Mouse (Mus musculus) v-Abl transformed pro-B cells (cell line): Measurements from ENCODE around the gene Coro2a.

Source experiments
- in situ Hi-C, 2 experiments: fragments of 400-800 bp; cut with MboI; formaldehyde crosslinking; loops; one replicate each; pipeline ENCODE4 v1.15.1; 2025; ENCODE audit not compliant: unreplicated experiment in 2 of 2

The Coro2a gene

DNA sequence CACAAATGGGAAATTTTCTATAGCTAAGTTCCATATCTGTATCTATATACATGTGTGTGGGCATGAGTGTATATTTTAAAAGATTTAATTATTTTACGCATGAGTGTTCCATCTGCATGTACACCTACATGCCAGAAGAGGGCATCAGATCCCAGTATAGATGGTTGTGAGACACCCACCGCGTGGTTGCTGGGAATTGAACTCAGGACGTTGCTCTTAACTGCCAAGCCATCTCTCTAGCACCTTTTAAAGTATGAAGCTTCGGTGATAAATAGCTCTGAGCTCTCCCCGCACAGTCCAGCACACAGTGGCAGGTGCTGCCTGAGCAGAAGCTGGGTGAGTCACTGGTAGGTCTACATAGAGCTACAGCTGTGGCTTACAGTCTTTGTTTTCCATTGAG is 15.4 kb upstream of the Coro2a start:
- in situ Hi-C loops: loop anchor here in 1 of 2 experiments (5.0 kb wide), 1 partner anchor 420 kb away; no protein-coding TSS in a partner anchor

DNA sequence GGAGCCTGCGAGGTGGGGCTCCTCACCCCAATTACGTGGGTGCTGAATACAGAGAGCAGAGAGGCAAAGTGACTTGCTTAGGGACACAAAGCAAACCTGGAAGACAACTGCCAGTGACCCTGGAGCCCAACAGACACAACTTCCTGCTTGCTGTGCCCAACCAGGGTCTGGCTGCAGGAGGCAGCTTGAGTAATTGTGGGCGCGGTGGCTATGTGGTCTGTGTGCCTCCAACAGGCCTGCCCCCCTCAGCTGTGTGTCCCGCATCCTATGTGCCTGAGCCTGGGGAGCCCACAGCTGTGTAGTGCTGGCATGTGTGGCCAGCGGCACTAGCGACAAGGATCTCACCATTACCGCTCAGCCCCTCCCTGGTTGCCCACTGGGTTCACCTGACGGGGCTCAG is 12.6 kb upstream of the Coro2a start:
- in situ Hi-C loops: loop anchor here (5.0 kb wide), 4 partner anchors 38 to 433 kb away; partner anchors contain the start of gene Tbc1d2 (in 1 of the 2)

DNA sequence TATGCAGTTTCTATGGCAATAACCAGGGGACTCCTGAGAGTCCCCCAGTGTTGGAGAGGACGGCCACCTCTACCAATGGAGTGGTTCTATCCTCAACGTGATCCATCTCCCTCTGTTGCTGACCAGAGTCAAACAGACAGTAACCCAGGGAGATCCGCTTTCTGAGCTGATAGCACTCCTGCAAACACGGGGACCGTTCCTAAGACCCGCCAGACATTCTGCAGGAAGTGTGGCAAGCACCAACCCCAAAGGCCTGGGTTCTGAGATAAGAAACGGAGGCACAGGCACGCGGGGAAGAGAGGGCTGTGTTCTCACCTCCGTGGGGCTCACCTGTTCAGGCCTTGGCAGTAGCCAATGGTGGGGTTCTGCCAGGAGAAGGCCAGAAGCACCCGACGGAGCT is 11.6 kb upstream of the Coro2a start:
- in situ Hi-C loops: loop anchor here (5.0 kb wide), 3 partner anchors 39 to 434 kb away; partner anchors contain the start of gene Tbc1d2 (in 1 of the 2)

DNA sequence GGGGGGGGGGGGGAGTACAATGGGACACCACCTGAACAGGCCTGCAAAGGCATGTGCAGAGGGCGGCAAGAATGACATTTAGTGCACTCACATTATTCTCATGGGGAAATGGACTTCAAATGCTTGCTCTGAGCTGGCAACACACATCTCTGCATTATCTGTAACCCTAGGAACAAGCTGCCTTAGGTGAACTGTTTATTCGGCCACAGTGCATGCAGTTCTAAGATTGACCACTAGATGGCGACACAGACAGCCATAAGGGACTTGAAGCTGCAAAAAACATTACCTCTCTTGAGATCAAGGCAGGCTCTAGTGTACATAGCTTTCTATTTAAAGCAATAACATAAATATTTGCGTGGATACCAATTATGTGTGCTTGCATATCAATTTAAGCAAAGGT is 9.2 kb upstream of the Coro2a start:
- in situ Hi-C loops: loop anchor here (5.0 kb wide), 3 partner anchors 41 to 436 kb away; partner anchors contain the start of gene Tbc1d2 (in 1 of the 2)

DNA sequence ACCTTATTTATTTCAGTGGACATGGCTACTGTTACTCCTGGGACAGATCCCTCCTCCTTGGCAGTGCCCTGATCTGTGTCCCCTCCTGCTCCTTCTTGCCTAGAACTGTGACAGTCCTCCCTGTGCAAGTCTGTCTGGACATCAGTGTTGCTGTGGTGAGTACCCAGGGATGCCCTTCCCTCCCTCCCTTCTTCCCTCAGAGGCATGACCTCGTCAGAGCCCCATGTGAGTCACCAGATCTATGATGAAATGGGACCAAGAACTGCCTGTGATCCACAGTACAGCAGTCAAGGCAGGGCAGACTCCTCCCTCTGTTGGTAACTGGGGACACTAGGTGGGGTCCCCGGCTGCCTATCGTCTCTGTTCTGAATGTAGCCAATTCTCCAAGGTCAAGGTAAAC is 5.6 kb upstream of the Coro2a start:
- in situ Hi-C loops: no loop called here

DNA sequence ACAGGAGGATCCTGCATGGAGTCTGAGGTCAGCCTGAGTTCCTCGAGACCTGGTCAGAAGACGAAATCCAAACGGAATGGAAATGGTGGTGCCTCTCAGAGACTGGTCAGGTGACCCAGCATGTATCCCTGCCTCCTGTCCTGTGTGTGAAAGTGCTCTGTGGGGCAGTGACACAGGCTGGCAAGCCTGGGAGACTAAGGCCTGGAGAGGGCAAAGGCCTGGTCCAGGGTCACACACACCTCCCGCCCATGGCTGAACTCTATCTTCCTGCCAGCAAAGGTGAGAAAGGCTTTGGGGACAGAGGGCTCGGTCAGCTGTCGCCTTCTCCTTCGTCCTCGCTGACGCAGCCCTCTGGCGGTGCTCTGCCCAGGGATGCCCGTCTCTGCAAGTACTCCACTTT is 3.4 kb upstream of the Coro2a start:
- in situ Hi-C loops: no loop called here

DNA sequence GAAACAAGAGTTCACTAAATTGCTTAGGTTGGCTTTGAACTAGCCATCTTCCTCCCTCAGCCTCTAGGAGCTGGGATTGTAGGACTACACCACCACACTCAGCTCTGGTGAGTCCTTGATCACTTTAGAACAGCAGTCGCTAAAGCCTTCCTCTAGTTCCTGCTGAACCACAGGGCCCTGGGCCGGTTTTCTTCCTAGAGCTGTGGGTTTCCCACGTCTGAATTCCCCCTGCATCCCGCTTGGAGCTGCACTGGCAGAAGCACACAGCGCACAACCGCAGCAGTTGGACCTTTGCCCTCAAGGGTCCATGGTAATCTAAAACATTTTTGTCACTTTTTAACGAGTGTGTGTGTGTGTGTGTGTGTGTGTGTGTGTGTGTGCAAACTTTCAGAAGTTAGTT is 702 bp upstream of the Coro2a start:
- in situ Hi-C loops: loop anchor here in 1 of 2 experiments (5.0 kb wide), 1 partner anchor 55 kb away; no protein-coding TSS in a partner anchor

DNA sequence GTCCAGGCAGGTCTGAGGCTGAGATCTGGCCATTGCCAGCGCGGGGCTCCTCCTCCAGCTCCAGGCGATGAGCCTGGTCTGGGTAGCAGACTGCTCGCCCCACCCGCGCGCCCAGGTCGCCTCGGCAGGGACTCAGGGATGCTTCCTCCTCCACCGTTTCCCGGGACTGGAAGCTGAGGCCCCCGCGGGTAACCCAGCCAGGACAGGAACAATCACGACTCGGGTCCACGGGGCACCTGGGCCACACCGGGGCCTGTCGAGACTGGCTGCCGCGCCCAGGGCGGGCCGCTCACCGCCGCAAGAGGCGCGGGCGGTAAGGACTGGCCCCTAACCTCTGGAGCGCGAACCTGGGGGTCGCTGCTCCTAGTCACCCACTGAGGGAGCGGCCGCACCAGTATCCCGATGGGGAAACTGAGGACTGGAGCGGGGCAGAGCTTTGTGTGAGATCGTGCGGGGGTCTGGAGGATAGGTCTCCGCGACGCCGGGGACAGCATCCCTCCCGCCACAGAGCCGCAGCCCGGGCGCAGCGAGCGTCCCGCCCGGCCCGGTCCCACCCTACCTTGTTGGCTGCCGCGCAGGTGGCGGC is 651 bp downstream of the Coro2a start:
- in situ Hi-C loops: loop anchor here in 1 of 2 experiments (5.0 kb wide), 1 partner anchor 54 kb away; no protein-coding TSS in a partner anchor

DNA sequence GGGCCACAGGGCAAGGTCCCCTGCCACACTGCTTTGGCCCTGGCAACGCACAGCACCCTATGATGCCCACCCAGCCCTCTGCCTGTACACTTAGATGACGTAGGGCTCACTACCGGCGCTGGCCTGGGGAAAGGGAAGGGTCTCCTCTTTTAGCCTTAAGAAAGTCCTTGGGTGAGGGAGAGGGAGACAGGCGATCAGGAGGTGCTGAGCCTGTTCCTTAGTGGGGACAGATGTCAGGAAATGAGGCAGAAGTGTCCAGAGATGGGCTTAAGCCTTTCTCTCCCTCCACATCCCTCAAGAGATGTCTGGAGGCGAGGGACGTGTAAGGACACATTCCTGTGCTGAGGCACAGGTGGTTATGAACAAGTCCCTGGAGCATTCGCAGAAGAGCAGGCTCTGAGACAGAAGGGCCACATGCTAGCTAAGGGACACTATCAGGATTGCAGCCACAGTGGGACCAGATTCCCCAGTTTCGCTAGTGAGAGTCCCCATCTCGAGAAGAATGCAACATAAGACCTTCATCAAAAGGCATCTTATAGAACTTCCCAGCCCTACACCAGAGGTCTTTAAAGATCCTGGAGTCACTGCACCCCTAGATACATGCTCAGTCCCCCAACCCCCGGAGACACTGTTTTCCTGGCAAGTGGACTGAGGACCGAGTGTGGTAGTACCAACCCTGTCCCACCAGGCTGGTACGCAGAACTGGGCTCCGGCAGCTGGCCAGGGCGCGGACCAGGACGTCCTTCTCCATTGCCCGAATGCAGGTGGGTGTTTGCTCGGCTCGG is 1.3 kb downstream of the Coro2a start:
- in situ Hi-C loops: loop anchor here in 1 of 2 experiments (5.0 kb wide), 1 partner anchor 53 kb away; no protein-coding TSS in a partner anchor

DNA sequence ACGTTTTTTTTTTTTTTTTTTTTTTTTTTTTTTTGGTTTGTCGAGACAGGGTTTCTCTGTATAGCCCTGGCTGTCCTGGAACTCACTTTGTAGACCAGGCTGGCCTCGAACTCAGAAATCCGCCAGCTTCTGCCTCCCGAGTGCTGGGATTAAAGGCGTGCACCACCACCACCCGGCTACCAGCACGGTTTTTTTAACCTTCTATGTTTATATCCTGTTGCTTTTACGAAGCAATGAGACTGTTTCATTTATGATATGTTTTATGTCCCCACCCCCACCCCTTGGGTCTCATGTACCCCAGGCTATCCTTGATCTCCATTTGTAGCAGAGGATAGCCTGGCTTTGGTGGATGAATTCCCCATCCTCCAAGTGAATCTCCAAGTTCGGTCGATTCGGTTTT is 2.4 kb downstream of the Coro2a start:
- in situ Hi-C loops: loop anchor here (5.0 kb wide), 1 partner anchor 52 kb away; no protein-coding TSS in a partner anchor

DNA sequence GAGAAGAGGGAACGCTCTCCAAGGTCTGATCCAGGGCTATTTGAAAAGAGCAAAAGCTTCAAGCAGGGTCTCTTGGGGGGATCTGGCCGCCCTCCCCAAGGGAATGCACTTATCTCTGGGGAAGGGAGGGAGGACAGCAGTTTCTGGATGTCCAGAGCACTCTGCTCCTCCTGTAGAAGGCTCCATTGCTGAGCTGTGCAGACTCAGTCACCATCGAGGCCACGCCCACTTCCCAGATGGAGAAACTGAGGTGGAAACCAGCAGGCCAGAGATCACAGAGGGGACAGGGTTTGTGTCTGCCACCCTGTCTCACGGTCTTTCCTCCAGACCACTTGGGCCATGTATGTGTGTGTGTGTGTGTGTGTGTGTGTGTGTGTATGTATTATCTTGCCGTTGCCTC is 3.0 kb downstream of the Coro2a start:
- in situ Hi-C loops: loop anchor here in 1 of 2 experiments (5.0 kb wide), 1 partner anchor 52 kb away; no protein-coding TSS in a partner anchor

DNA sequence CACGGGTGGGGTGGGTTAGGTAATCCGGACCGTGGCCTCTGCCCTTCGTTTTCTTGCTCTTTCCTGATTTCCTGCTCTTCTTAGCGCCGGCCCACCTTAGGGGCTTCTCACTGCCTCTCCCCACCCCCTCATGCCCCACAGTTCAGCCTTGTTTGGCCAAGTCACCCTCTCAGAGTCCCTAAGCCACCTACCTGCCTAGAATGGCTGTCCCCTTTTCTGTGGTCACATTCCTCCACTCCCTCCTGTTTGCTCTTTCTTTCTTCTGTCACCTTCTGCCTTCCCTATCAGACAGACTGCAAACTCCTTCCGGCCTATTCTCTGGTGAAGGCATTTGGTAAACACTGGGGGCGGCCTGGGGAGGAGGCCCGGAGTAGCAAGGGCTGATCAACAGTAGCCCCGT is 3.9 kb downstream of the Coro2a start:
- in situ Hi-C loops: loop anchor here in 1 of 2 experiments (5.0 kb wide), 1 partner anchor 51 kb away; no protein-coding TSS in a partner anchor

DNA sequence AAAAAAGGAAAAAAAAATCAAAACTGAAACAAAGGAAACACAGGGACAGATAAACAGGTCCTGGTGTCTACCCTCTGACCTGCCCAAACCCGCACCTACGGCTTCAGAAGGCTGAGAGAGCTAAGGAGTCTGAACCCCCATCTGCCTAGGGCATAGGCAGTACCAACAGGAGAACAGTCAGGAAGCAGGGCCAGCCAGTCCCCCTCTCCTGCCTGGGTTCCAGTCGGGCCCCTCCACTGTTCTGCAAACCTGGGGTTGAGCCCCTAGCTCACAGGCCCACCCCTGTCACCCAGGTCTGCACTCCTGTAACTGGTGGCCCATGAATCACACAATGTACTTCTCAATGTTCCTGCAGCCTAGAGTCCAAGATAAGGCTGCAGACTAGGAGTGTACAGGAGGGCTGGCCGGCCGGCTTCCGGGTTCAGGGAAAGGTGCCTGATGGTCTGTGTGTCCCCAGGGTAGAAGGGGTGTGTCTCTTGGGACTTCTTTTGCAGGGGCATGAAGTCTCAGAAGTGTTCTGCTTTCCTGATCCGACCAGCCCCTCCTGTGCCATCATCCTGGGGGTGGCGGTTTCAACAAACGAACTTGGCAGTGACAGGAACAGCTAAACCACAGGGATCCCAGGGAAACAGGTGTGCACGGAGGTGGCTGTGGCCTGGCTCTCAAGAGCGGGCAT is 4.6 kb downstream of the Coro2a start:
- in situ Hi-C loops: loop anchor here in 1 of 2 experiments (5.0 kb wide), 1 partner anchor 50 kb away; no protein-coding TSS in a partner anchor

DNA sequence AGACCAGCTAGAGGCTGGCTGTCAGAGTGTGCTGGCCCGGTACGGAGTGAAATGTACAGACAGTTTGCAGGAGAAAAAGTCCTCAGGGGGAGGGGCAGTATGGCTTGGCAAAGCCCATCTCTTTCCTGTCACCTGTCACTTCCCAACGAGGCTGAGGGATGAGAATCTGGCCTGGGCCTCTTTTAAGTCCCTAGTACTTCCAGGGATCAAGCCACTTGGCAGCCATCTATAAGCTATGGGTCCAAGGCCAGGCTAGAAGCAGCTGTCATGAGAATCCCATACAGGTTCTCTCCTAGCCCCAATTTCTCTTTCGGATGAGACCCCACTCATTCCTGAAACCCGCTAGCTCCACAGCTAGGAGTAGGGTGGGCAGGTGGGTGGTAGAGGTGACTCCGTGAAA is 5.6 kb downstream of the Coro2a start:
- in situ Hi-C loops: loop anchor here in 1 of 2 experiments (5.0 kb wide), 1 partner anchor 49 kb away; no protein-coding TSS in a partner anchor

DNA sequence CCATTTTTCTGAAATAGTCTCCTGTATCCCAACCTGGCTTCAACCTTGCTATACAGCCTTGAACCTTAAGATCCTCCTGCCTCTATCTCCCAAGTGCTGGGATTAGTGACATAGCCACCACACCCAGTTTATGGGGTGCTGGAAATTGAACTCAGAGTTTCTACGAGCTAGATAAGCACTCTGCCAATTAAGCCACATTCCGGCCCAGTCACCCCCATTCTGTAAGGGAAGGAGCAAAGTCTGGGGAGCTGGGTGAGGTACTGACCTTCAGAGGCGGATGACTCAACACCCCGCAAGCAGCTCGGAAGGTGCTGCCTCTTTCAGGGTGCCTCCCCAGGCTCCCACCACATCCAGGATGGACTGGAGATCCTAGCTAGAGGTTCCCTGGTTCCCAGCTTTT is 7.9 kb downstream of the Coro2a start:
- in situ Hi-C loops: no loop called here

DNA sequence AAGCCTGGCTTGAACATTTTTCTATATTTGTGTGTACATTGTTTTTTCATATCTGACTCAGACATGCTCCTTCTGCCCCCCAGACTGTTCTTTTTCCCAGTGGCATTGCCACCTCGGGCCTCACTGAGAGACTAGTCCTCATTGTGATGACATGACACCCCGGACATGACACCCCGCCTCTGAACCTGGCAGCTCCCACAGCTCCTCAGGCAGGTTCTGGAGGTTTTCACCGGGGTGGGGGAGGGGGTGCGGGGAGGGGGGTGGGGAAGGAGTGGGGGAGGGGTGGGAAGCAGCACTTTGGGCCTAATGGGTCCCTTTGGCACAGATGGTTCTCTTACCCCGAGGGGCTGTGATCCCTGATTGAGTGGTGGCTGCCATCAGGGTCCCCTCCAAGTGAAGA is 8.5 kb downstream of the Coro2a start:
- in situ Hi-C loops: no loop called here

DNA sequence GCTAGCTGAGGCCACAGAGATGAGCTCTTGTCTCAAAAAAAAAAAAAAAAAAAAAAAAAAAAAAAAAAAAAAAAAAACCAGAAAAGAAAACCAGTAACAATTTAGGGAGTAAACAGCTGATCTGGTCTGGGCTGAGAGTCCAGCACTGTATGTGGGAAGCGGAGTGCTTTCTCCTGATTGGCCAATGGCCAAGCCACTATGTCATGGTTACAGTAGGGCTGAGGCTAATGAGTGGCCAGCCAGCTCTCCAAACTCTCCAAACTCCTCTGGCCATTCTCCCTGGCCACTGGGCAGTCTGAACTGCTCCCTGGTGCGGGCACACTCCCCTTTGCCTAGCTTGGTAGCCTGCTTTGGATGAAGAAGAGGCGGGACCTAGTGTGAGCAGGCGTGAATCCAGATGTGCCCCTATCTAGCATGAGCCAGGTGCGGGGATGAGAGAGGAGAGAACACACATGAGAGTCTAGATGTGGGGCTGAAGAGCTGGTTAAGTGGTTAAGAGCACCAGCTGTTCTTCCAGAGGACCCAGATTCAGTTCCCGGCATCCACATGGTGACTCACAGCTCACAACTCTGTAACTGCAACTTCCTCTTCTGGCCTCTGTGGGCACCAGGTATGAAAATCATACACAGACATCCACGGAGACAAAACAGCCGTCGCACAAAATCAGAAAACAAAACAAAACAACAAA is 10.0 kb downstream of the Coro2a start:
- in situ Hi-C loops: no loop called here

DNA sequence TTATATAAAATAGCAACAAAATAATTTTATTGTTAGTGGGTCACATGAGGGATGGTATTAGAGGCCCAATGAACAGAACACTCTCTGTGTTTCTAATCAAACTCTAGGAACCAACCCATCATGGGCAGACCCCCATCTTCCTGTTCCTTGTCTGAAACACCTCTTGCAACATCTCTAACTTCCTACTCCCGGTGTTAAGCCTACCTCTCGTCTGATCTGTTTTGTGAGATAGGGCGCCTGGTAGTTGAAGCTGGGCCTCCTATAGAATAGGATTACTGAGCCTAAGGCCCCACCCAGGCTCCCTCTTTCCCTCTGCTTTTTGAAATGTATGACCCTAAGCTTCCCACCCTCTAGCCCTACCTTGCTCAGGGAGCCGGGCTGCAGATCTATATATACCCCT is 11.2 kb downstream of the Coro2a start:
- in situ Hi-C loops: no loop called here

DNA sequence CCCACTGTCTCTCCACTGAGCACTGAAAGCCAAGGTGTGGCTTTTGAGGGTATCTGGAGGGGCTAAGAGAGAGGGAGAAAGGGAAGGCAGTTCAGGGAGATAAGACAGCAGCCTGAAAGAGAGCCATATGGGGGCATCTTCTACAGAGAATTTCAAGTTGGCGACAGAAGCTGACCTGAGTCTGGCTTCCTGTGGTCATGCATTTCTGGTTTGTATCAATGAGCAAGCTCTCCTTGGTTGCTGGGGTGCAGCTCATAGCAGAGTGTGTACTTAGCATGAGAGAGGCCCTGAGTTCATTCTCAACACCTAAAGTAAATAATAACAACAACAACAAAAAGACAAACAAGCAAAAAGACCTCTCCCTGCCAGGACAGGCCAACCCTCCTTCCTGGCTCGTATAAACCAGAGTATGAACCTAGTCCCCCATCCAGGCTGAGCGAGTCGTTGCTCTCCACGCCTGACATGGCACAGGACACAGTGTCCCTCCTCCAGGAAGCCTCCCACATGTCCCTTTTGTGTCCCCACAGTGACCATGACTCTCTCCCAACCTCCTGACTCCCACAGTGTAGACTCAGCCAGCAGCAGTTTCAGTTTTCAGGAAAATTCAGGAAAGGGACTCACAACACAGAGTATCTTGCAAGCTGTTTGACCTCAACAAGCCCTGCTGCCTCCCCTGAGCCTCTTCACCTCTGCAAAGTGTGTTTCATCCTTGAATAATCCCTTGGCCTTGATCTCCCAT is 11.9 kb downstream of the Coro2a start:
- in situ Hi-C loops: no loop called here

DNA sequence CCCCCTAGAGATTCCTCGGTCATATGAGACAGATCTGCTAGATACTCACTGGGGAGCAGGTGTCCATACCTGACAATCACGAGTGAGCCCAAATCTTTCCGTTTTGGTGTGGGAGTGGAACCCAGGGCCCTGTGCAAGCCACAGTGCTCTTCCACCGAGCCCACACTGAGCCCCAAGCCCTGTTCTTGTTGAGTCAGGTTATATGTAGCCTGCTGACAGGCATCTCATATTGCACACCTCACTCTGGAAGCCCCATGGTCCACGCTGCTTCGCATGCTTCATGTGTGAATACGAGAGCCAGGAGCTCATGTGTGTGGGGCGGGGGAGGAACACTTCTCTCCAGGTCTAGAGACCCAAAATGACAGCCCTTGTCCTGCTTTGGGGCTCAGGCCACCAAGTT is 12.9 kb downstream of the Coro2a start:
- in situ Hi-C loops: no loop called here
